Mouse (Mus musculus): Measurements from ENCODE around the gene Mogs.
"Not testable (repeated sequence)": the region's sequence is repeated elsewhere in the genome, so short reads cannot be mapped to it uniquely, and the experiment has no call there.

Gene Mogs

DNA sequence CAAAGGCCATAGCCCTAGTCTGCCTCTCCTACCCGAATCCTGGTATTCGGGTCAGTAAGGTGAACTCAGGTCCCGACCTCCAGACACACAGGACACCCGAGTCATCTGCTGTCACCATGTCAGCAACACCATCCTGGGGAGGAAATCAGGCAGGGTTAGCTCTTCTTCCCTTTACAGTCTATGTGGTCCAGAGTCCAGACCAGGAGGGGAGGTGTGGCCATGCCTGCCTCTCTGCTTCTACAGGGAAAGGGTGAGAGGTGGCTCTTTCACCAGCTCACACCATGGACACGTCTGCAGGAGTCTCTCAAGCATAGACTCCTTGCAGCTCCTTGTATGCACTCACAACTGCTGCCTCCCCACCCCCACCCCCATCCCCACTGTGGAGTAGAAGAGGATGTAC lies 38.2 kb downstream of the Mogs start:
- DNase-seq, result peak; percentile 85

DNA sequence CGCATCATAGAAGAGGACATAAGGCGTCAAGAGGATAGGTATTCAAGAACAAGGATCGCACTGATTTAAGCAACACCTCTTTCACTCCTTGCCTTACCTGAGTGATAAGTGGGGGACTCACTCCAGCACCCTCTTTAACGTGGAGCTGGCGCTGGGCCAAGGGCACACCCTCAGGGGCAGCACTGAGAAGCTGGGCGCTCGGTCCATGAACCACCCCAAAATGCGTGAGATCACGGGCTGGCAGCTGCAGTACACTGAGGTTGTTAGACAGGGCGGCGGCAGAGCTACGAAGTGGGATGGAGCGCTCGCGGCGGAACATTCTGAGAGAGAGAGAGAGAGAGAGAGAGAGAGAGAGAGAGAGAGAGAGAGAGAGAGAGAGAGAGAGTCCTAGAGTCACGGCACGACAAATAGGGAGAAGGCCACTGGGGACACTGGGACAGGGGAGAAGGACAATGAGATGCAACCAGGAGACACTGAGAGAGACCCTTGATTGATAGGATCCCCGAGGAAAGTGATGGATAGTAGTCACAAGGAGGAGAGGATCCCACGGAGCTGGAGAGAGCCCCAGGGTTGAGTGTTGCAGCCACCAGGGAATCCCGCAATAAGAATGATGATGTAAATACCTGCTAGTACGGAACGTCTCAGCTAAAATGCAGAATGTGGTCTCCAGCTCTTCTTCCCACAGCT lies 40.4 kb downstream of the Mogs start:
- peak; percentile 93 for DNase-seq

DNA sequence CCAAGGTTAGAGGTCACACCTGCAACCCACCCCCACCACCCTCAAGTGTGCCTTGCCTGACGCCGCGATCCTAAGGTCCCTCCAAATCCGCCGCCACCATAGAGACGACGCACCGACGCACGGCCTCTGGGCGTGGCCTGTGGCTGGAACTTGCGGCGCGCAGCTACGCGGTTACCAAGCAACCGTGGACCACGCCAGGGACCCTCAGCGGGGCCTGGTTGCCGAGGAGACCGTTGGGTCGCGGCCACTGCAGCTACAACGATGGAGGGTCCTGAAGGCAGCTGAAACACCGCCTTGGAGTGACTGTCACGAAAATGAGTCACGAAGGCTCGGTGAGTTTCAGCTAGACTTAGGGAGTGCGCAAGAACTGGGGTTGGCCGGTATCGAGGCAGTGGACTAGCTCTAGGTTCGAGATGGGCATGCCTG lies 41.0 kb downstream of the Mogs start, which contains the start of the genes Wdr54 and 1700003E16Rik:
Wdr54 (minus strand) TSS at position 139 of the 426 bp plus-strand sequence.
1700003E16Rik (plus strand) TSS at position 146 of the 426 bp plus-strand sequence.
- peak; percentile 96 for DNase-seq

DNA sequence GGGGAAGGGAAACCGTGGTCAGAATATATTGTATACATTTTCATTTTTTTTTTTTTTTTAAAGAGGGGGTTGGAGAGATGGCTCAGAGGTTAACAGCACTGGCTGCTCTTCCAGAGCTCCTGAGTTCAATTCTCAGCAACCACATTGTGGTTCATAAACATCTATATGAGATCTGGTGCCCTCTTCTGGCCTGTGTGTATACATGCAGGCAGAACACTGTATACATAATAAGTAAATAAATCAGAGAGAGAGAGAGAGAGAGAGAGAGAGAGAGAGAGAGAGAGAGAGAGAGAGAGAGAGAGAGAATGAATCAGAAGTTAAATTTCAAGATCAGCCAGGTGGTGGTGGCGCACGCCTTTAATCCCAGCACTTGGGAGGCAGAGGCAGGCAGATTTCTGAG lies 44.2 kb downstream of the Mogs start:
- DNase-seq, result not testable (repeated sequence)

DNA sequence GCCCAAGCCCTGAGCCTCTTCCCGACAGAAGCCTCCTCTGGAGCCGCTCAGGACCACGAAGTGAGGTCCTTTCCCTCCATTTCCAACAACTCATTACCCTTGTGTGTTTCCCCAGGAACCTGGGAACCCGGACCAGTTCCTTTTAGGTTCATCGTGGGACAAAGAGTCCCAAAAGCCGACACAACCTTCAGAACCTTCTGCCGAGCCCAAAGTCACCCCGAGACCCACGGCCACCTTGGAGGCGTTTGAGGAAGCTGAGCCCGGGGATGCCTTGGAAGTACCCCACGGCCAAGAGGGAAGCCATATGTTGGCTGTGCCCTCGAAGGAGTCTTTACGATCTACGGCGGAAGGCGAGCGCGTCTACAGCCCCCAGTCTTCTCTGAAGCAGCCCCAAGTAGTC lies 46.1 kb downstream of the Mogs start:
- no peak for DNase-seq

- DNase-seq, result peak; percentile 95
Measured at GRCm38 (mm10) chr6:83161921-83162641, 46.8 kb downstream of the Mogs start.

DNA sequence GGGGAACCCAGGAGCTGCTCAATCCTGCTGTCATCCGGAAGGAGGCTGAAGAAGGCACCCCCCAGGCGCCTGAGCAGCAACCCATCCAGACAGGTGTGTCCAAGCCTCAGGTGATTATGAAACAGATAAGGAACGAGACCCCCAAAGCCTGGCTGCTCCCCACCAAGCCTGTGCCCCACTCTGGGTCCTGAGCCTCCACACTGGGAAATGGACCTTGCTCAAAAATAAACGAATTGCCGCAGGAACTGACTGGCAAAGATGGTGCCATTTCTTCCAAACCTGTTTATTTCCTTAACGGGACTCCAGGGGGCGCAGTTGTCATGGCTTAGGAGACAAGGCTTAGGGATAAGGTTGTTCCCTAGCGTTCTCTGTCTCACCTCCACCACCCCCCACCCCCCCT lies 47.4 kb downstream of the Mogs start:
- DNase-seq, result peak; percentile 93

GRCm38 (mm10) chr6:83165026-83165606 lies 49.8 kb downstream of the Mogs start:
- DNase-seq, result no peak

- peak; percentile 99 for DNase-seq
Measured at GRCm38 (mm10) chr6:83165607-83166242, 50.4 kb downstream of the Mogs start, which contains the start of gene Dctn1. Dctn1 (plus strand) TSS chr6:83165920.

GRCm38 (mm10) chr6:83166243-83166630 lies 50.9 kb downstream of the Mogs start:
- no peak for DNase-seq
